Mouse (Mus musculus): ENCODE results near the gene Tmem235.
"Not testable (repeated sequence)": the region's sequence is repeated elsewhere in the genome, so short reads cannot be mapped to it uniquely, and the experiment has no call there.

Tmem235 gene

DNA sequence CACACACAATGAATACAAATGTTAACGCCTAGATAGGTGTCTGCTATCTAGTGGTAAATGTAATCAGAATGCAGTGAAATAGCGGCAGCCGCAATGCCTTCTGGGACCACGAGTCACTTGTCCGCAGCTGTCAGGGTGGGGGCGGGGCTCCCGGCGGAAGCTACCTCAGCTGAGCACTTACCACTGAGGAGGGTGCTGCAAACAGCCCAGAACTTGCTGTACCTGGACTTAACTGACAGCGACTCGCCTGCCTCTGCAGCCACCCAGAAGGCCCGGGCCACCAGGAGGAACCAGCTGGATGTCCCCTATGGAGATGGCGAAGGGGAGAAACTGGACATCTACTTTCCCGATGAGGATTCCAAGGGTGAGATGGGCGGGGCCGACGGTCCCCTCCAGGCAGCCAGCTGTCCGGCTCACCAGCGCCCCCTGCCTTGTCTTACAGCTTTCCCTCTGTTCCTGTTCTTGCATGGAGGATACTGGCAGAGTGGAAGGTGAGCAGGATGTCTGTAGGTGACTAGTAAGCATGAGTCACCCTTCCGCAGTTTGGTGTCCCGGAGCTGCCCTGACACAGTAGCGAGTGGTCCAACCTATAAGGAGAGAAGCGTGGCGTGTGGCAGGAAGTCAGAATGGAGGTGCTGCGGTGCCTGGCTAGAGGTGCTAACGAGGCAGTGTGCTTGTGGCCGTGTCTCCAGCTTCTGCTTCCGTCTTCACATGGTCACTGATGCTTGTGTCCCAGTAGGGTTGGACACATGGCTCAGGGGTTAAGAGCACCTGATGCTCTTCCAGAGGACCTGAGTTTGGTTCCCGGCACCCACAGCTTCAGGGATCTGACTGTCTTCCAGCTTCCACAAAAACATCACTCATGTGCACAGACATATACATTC is 28.2 kb upstream of the Tmem235 start:
- peak; percentile 81 for DNase-seq (ENCODE audit: low read depth, low spot score)

GRCm38 (mm10) chr11:117833509-117833908 is 27.0 kb upstream of the Tmem235 start:
- not testable (repeated sequence) for DNase-seq (ENCODE audit: low read depth, low spot score)

DNA sequence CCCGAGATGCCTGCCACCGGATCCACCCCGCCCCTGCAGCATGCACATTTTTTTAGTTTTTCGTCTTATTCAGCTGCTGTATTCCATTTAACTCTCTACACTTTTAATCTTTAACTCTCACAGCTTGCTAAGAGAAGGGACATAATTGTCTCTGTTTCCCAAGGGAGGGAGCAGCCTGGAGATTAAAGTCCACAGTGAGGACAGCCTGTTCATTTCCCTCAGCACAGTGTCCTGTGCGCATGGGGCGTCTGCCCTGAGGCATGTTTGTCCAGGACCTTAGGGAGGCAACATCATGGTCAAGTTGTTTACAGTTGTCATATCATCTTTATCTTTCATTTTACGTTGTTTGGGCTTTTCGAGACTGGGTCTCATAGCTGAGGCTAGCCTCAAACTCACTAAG is 26.5 kb upstream of the Tmem235 start:
- no peak for DNase-seq (ENCODE audit: low read depth, low spot score)

GRCm38 (mm10) chr11:117836306-117836705 is 24.2 kb upstream of the Tmem235 start:
- peak; percentile 71 for DNase-seq (ENCODE audit: low read depth, low spot score)

DNA sequence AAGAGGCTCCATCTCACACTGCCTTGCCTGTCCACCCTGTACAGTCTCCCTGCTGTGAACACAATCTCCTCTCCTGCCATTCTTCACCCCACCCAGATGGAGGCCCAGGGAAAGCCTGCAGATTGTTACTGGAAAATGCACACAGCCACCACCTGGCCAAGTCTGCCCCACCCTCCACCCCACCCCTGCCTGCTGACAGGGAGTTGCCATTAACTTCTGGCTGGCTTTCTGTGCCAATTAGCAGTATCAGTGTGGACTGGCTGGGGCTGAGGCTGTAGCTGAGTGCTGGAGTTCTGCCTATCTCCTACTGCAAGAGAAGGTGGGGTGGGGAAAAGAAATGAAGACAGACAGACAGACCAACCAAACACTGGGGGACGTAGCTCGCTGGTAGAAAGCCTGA is 22.0 kb upstream of the Tmem235 start:
- no peak for DNase-seq (ENCODE audit: low read depth, low spot score)

- no peak for DNase-seq (ENCODE audit: low read depth, low spot score)
Measured at GRCm38 (mm10) chr11:117839021-117839420, 21.5 kb upstream of the Tmem235 start.

DNA sequence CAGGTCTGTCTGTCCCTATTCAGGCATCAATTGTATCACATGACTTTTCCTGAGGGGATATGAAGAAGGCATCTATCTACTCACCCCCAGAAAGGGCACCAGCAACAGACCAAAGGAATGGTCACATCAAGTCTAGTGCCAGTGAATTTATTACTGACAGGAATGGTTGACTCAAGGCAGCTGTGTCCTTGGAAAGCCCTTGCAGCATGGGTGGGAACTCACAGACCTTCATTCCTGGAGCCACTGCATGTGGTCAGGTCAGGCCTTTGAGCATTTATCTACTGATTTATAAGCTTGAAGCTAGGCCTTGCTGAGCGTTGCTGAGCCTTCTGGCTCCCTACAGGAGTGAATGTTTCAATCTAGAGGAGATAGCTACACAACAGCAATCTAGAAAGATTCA is 19.6 kb upstream of the Tmem235 start:
- no peak for DNase-seq (ENCODE audit: low read depth, low spot score)

GRCm38 (mm10) chr11:117843434-117843833 is 17.1 kb upstream of the Tmem235 start:
- no peak for DNase-seq (ENCODE audit: low read depth, low spot score)

- no peak for DNase-seq (ENCODE audit: low read depth, low spot score)
Measured at GRCm38 (mm10) chr11:117844997-117845396, 15.6 kb upstream of the Tmem235 start.

DNA sequence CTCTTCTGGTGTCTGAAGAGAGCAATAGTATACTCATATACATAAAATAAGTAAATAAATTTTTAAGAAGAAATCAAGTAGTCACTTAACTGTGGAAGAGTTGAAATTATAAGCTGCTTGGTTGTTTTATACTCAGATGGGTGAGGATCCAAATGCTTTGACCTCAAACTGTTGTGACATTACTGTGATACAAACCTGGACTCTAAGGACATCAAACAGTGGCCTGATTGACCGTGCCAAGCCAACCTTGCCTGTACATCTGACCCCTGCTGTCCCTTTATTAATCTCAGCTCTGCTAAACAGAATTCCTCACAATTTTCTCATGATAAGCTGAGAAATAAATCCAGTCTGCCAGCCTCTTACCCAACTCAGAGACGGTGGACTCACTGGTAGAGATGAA is 14.9 kb upstream of the Tmem235 start:
- DNase-seq (ENCODE audit: low read depth, low spot score), result no peak

DNA sequence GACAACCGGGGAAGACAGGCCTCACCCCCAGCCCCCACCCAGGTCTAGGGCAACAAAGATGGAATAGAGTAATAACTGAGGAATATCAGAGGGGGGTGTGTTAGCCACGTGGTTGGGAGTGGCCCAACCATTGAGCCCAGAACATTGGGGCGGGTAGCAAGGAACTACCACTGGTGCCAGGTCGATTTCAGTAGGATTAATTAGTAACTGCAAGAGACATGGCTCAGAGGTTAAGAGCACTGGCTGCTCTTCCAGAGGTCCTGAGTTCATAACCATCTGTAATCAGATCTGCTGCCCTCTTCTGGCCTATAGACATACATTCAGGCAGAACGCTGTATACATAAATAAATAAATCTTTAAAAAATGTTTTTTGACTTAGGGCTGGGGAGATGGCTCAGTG is 13.9 kb upstream of the Tmem235 start:
- peak; percentile 17 for DNase-seq (ENCODE audit: low read depth, low spot score)

GRCm38 (mm10) chr11:117847593-117848215 is 12.8 kb upstream of the Tmem235 start:
- no peak for DNase-seq (ENCODE audit: low read depth, low spot score)

GRCm38 (mm10) chr11:117848271-117848984 is 12.1 kb upstream of the Tmem235 start:
- DNase-seq (ENCODE audit: low read depth, low spot score), result peak; percentile 47

- DNase-seq (ENCODE audit: low read depth, low spot score), result peak; percentile 97
Measured at GRCm38 (mm10) chr11:117848985-117849671, 11.4 kb upstream of the Tmem235 start, which contains the start of gene Birc5. TSS of gene Birc5 (plus strand) at chr11:117849251.

- DNase-seq (ENCODE audit: low read depth, low spot score), result no peak
Measured at GRCm38 (mm10) chr11:117852875-117853274, 7.7 kb upstream of the Tmem235 start.

GRCm38 (mm10) chr11:117854241-117854640 is 6.3 kb upstream of the Tmem235 start:
- no peak for DNase-seq (ENCODE audit: low read depth, low spot score)

GRCm38 (mm10) chr11:117855360-117855759 is 5.2 kb upstream of the Tmem235 start:
- no peak for DNase-seq (ENCODE audit: low read depth, low spot score)

DNA sequence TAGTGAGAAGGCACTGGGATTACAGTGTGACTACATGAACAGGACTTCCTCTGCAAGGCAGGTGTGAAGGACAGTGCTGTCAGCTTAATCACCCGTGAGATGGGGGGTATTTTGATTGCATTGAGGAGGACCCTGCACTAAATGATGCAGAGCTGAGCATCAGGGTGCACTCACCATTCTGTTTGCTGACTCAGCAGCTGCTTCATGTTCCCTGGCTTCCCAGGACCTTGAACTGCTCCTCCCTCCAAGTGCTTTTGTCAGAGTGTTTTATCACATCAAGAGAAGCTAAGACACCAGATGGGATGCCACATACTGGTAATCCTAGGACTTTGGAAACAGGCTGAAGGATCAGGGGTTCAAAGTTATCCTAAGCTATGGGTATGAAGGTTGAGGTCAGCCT is 4.6 kb upstream of the Tmem235 start:
- no peak for DNase-seq (ENCODE audit: low read depth, low spot score)

GRCm38 (mm10) chr11:117857462-117857861 is 3.1 kb upstream of the Tmem235 start:
- no peak for DNase-seq (ENCODE audit: low read depth, low spot score)

DNA sequence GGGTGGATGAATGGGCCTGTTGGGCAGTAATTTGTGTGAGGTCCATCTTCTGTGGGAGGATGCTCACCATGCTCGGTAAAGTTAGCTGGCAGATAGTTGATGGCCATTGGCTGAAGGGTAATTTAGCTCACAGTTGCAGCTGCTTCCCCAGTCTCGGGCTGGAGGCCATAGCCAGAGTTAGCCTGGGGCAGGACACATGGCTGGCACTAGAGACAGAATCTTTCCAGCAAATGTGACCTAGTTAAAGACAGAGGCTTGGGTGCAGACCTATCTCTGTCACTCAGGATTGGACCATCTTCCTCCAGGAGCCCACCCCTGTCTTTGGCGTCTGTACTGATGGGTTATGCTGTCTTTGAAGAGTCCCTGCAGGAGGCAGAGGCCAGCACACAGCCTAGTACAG is 2.2 kb upstream of the Tmem235 start:
- no peak for DNase-seq (ENCODE audit: low read depth, low spot score)

DNA sequence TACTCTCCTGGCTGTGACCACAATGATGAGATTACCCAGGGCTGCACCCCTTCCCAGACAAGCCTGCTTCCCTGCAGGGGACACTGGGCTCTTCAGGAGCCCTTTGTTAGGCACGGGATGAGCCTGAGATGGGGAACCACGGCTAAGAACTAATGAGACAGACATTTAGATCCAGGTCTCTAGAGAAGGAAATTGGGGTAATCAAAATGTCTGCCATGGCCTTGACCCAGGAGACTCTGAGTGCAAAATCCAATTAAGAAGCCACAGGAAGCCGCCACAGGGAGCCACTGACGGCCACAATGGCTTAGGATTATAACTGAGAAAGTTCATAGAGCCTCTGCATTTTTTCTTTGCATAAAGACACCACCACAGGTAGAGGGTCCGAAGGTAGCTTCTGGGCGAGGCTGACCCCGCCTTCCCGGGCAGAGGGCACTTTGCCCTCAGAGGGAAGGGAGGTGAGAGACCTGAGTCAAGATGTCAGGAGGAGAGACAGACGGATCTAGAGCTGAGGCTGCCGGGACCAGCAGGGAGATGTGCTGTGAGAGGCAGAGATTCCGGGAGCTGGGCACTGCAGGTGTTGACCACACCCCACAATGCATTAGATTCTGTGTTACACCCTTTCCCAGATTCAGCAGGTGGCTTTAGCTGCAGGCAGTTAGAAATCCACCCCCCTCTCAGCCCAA is 2.8 kb downstream of the Tmem235 start:
- no peak for DNase-seq (ENCODE audit: low read depth, low spot score)
